Mouse (Mus musculus): ENCODE data around the gene Tent5a.

DNA sequence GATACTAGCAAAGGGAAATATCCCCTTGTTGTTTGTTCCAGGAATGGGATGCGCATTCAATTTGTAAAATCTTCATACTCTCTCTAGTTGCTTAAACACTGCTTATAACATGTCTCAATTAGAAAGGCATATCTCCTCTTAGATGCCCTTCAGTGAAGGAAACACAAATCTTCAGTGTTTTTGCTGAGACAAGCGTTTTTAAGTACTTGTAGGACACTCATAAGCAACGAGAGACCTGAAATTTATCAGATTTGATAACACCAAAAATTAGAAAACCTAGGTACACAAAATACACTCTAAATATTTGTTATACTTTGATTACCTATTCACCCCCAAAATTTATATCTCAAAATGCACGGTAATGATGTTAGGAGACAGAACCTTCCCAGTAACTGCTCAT lies 24.3 kb downstream of the Tent5a start:
- TF ChIP-seq EP300 (IDR thresholded peaks at IDR 0.05; ENCODE audit: low read depth in 1 of 2, low read length in 2 of 2) = no peak
- TF ChIP-seq USF2 (IDR thresholded peaks at IDR 0.05; ENCODE audit: borderline replicate concordance in 1 of 2, insufficient read depth in 1 of 2, low read depth in 1 of 2, low read length in 2 of 2) = no peak
- no peak for TF ChIP-seq MEF2A (IDR thresholded peaks at IDR 0.05; ENCODE audit: extremely low read depth, insufficient replicate concordance, low read depth, low read length, poor library complexity, severe bottlenecking)
- TF ChIP-seq POLR2A (IDR thresholded peaks at IDR 0.05; ENCODE audit: control insufficient read depth in 1 of 2, insufficient read depth in 1 of 2, low read depth in 1 of 2, low read length in 2 of 2, poor library complexity in 1 of 2) = no peak
- no peak for TF ChIP-seq USF1 (IDR thresholded peaks at IDR 0.05; ENCODE audit: low read depth, low read length)
- no peak for TF ChIP-seq CTCF (IDR thresholded peaks at IDR 0.05 in 2 of 3, conservative IDR thresholded peaks at IDR 0.05 in 1 of 3; ENCODE audit: control insufficient read depth in 1 of 3, insufficient read depth in 1 of 3, low read depth in 2 of 3, low read length in 3 of 3, poor library complexity in 1 of 3, severe bottlenecking in 1 of 3)

All from MEL (cell line).